Mouse (Mus musculus): Measurements from ENCODE around the gene Mark3.

DNA sequence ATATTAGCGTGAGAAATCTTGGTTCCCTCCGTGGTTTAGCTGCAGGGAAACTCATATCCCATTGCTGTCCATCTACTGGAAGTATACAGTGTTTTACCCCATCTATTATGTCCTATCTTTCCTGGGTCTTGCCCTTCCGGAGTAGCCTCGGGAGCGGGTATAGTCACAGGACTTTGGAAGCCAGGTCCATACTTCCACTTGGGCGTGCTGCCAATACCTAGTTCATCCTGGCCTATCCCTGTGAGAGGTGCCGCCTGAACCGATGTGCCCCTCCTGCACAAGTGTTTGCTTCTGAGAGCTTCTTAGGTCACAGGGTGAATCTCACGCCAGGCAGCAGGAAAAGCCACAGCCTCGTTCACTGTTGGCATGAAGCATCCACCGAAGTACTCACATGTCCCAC is 115.1 kb downstream of the Mark3 start:
- TF ChIP-seq CTCF (IDR thresholded peaks at IDR 0.05; ENCODE audit: borderline replicate concordance, insufficient read depth, low read depth, low read length): no peak
- no peak for TF ChIP-seq POLR2A (IDR thresholded peaks at IDR 0.05; ENCODE audit: borderline replicate concordance, insufficient read depth, low read length)
